Mouse (Mus musculus) thymus, adult 18-20 months (tissue): ENCODE measurements around the gene Dnm3.

Experiments
- DNase-seq, 2 experiments: peaks; one replicate each; pipeline ENCODE4 v3.0.0; 2022; ENCODE audit warnings: mixed read lengths in 2 of 2

Dnm3 gene

GRCm38 (mm10) chr1:162323142-162323541 is 154.7 kb downstream of the Dnm3 start:
- no peak for DNase-seq

GRCm38 (mm10) chr1:162313451-162314276 is 164.2 kb downstream of the Dnm3 start:
- DNase-seq = no peak

GRCm38 (mm10) chr1:162312621-162313020 is 165.2 kb downstream of the Dnm3 start:
- DNase-seq = no peak

- DNase-seq = no peak
Measured at GRCm38 (mm10) chr1:162312152-162312551, 165.7 kb downstream of the Dnm3 start.

- no peak for DNase-seq
Measured at GRCm38 (mm10) chr1:162305247-162305646, 172.6 kb downstream of the Dnm3 start.

GRCm38 (mm10) chr1:162302480-162302879 is 175.4 kb downstream of the Dnm3 start:
- DNase-seq = no peak

- DNase-seq = no peak
Measured at GRCm38 (mm10) chr1:162299558-162300319, 178.1 kb downstream of the Dnm3 start.

GRCm38 (mm10) chr1:162298527-162298926 is 179.3 kb downstream of the Dnm3 start:
- no peak for DNase-seq

GRCm38 (mm10) chr1:162295443-162295842 is 182.4 kb downstream of the Dnm3 start:
- peak in 1 of 2 experiments; percentile 56 for DNase-seq

GRCm38 (mm10) chr1:162294572-162294910 is 183.3 kb downstream of the Dnm3 start:
- no peak for DNase-seq

GRCm38 (mm10) chr1:162293732-162294571 is 183.9 kb downstream of the Dnm3 start:
- DNase-seq = no peak

GRCm38 (mm10) chr1:162286910-162287309 is 190.9 kb downstream of the Dnm3 start:
- DNase-seq = peak in 1 of 2 experiments; percentile 13

GRCm38 (mm10) chr1:162281981-162282381 is 195.9 kb downstream of the Dnm3 start:
- no peak for DNase-seq

GRCm38 (mm10) chr1:162280052-162280451 is 197.8 kb downstream of the Dnm3 start:
- DNase-seq = no peak

- no peak for DNase-seq
Measured at GRCm38 (mm10) chr1:162276011-162276410, 201.8 kb downstream of the Dnm3 start.

GRCm38 (mm10) chr1:162274674-162275248 is 203.1 kb downstream of the Dnm3 start:
- DNase-seq = no peak

GRCm38 (mm10) chr1:162256912-162257607 is 220.8 kb downstream of the Dnm3 start:
- no peak for DNase-seq

GRCm38 (mm10) chr1:162254944-162255343 is 222.9 kb downstream of the Dnm3 start:
- DNase-seq = no peak

- no peak for DNase-seq
Measured at GRCm38 (mm10) chr1:162253971-162254641, 223.7 kb downstream of the Dnm3 start.

- no peak for DNase-seq
Measured at GRCm38 (mm10) chr1:162252869-162253268, 225.0 kb downstream of the Dnm3 start.

GRCm38 (mm10) chr1:162247216-162247615 is 230.6 kb downstream of the Dnm3 start:
- no peak for DNase-seq

GRCm38 (mm10) chr1:162243651-162243990 is 234.2 kb downstream of the Dnm3 start:
- no peak for DNase-seq
